Mouse (Mus musculus) forebrain, embryonic 14.5 days (tissue): Measurements from ENCODE around the gene Asic2. TPM values are rescaled to one million over a fixed set of nuclear protein-coding genes. Genes with fewer than 3 reads are reported as not detected.

ENCODE experiments used
- ATAC-seq: fragments of 200-750 bp; cut with Nextera tagmentation; 2 replicates; pipeline ENCODE4 v1.8.0; 2017; ENCODE audit warnings: mild to moderate bottlenecking, moderate library complexity
- DNase-seq: peaks from one replicate; pipeline ENCODE4 v3.0.0-alpha.2; 2015; ENCODE audit warnings: low spot score
- H3K27ac ChIP-seq: fragments of 300-500 bp; sonication (generic); 2 replicates; pipeline ENCODE4 v1.5.1; 2014; ENCODE audit warnings: low read depth, mild to moderate bottlenecking, control low read depth, low read length, moderate library complexity
- H3K27me3 ChIP-seq: fragments of 300-500 bp; sonication (generic); replicated peaks from 2 replicates; pipeline ENCODE4 v1.6.1; 2014; ENCODE audit warnings: low read length, control low read depth, mixed read lengths; ENCODE audit not compliant: control insufficient read depth, insufficient read depth
- H3K36me3 ChIP-seq: fragments of 300-500 bp; sonication (generic); 2 replicates; pipeline ENCODE4 v1.6.1; 2014; ENCODE audit warnings: low read length, control low read depth; ENCODE audit not compliant: control insufficient read depth, insufficient read depth
- H3K4me1 ChIP-seq: fragments of 300-500 bp; sonication (generic); 2 replicates; pipeline ENCODE4 v1.6.1; 2014; ENCODE audit warnings: antibody characterized with exemption, low read length, control low read depth; ENCODE audit not compliant: control insufficient read depth, insufficient read depth
- H3K4me2 ChIP-seq: fragments of 300-500 bp; sonication (generic); 2 replicates; pipeline ENCODE4 v1.6.1; 2014; ENCODE audit warnings: mild to moderate bottlenecking, control low read depth, low read length
- H3K4me3 ChIP-seq: fragments of 300-500 bp; sonication (generic); 2 replicates; pipeline ENCODE4 v1.5.1; 2014; ENCODE audit warnings: low read depth, low read length, control low read depth
- H3K9ac ChIP-seq: fragments of 300-500 bp; sonication (generic); 2 replicates; pipeline ENCODE4 v1.6.1; 2014; ENCODE audit warnings: mild to moderate bottlenecking, low read length, control low read depth, moderate library complexity
- H3K9me3 ChIP-seq: fragments of 300-500 bp; sonication (generic); replicated peaks from 2 replicates; pipeline ENCODE4 v1.6.1; 2016; ENCODE audit warnings: low read length, control low read depth, mixed read lengths; ENCODE audit not compliant: control insufficient read depth
- WGBS: fragments of 180-500 bp; shearing (Covaris S2); extraction: QIAGEN DNeasy Blood & Tissue Kit; methylation state at CpG from one replicate; pipeline ENCODE4 v1.1.7; 2014; 5-methylcytosine and 5-hydroxymethylcytosine counted together
- polyA plus RNA-seq: library from polyadenylated mRNA; unstranded; fragments of >200 nt; fragmentation: Nextera tagmentation; extraction: Ambion mirVana; gene quantifications from 2 replicates; pipeline ENCODE4 v1.2.1, GENCODE M21; 2014

The Asic2 gene
- polyA plus RNA-seq, 1 experiment from 2014 or later: 3.8 TPM

GRCm38 (mm10) chr11:81765288-81765687 is 203.0 kb downstream of the Asic2 start:
- H3K4me1 ChIP-seq: peaks cover 12% of the 10 kb centered on the region
- ATAC-seq (no peak), DNase-seq (no peak)
- no peak overlapping the region for H3K4me2 ChIP-seq
- H3K9me3 ChIP-seq: no peaks in the 10 kb centered on the region
- H3K27me3 ChIP-seq: no peaks in the 10 kb centered on the region
- no peaks in the 10 kb centered on the region for H3K36me3 ChIP-seq
- H3K27ac ChIP-seq: no peak overlapping the region
- no peak overlapping the region for H3K9ac ChIP-seq
- H3K4me3 ChIP-seq: no peak overlapping the region
- WGBS: 75% methylated on average over 5 of the region's 5 CpGs

DNA sequence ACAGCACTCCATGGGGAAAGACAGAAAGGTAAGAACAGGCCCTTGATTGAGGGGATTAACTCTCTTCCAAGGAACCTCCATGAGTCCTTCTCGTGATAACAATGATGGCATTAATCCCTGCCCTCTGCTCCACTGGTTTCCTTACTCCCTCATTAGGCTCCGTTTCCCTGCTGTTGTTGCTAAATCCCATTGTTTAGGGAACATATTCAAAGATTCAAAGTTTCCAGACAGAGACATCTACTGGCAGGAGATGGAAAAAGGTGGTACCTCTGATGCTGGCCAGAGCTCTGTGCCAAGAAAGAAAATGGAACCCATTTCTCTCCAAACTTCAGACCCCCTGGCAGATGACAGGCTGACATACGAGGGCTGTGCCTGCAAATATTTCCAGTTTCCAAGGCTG is 203.5 kb downstream of the Asic2 start:
- Histone ChIP-seq H3K4me2 (no peak overlapping the region), H3K9ac (no peak overlapping the region), H3K9me3 (no peaks in the 10 kb centered on the region), H3K27me3 (no peaks in the 10 kb centered on the region), H3K4me3 (no peak overlapping the region), H3K4me1 (peaks cover 12% of the 10 kb centered on the region), H3K36me3 (no peaks in the 10 kb centered on the region), H3K27ac (no peak overlapping the region)
- WGBS: 12% methylated on average over 3 of the region's 3 CpGs
- ATAC-seq (no peak), DNase-seq (peak; percentile 63)

- no peaks in the 10 kb centered on the region for H3K4me1 ChIP-seq
- no peaks in the 10 kb centered on the region; the same call in 1 of the 2 replicates for H3K9me3 ChIP-seq
- H3K4me3 ChIP-seq: no peak overlapping the region
- H3K36me3 ChIP-seq: no peaks in the 10 kb centered on the region
- no peak for DNase-seq
- H3K27me3 ChIP-seq: no peaks in the 10 kb centered on the region
- no peak overlapping the region for H3K4me2 ChIP-seq
- H3K9ac ChIP-seq: no peak overlapping the region
- WGBS: 90% methylated on average over 4 of the region's 4 CpGs
- H3K27ac ChIP-seq: no peak overlapping the region
- ATAC-seq: no peak
These were observed 211.0 kb downstream of the Asic2 start for GRCm38 (mm10) chr11:81757221-81757620.

DNA sequence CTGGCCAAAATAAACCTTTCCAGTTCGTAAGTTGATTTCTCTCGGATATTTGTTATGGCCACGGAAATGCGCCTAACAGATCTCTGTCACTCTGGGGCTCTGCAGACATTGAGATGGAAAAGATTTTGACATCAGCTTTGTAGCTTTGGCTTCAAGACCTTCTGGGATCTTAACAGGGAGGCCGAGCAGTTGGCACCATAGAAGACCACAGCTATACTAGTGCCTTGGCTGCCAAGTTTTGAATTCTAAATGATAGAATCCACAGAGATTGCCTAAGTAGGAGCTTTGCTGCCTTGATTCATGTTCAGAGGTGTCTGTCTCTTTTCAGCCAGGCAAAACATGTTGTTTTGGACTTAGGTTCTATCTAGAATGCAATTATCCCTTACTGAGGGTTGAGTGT is 217.4 kb downstream of the Asic2 start:
- Histone ChIP-seq H3K4me1 (no peaks in the 10 kb centered on the region), H3K9me3 (no peaks in the 10 kb centered on the region), H3K4me3 (no peak overlapping the region), H3K9ac (no peak overlapping the region), H3K4me2 (no peak overlapping the region), H3K27ac (no peak overlapping the region), H3K27me3 (0 out of 2 replicates have a peak, but pooled peaks cover 3% of the 10 kb centered on the region), H3K36me3 (no peaks in the 10 kb centered on the region)
- 91% methylated on average over 5 of the region's 5 CpGs for WGBS
- DNase-seq: no peak
- no peak for ATAC-seq

DNA sequence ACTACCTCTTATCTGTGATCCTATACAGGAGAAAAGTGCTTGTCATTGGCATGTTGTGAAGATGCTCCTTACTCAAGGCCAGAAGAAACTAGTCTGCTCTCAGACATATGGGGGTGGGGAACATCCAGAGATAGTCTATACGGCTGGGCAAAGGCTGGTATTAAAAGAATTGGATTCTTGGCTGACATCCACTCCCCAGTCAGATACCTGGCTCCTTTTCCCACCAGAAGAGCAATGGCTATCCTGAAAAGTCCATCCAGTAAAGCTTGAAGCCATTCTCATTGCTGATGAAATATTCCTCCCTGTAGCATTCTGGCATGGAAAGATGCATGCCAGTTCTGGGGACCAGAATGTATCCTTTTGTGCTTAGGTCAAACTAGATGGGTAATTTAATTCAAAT is 218.2 kb downstream of the Asic2 start:
- DNase-seq (no peak), ATAC-seq (no peak)
- WGBS: 72% methylated on average over 1 of the region's 1 CpGs
- Histone ChIP-seq H3K27me3 (0 out of 2 replicates have a peak, but pooled peaks cover 3% of the 10 kb centered on the region), H3K27ac (no peak overlapping the region), H3K36me3 (no peaks in the 10 kb centered on the region), H3K4me2 (no peak overlapping the region), H3K9me3 (no peaks in the 10 kb centered on the region), H3K4me1 (no peaks in the 10 kb centered on the region), H3K4me3 (no peak overlapping the region), H3K9ac (no peak overlapping the region)

DNA sequence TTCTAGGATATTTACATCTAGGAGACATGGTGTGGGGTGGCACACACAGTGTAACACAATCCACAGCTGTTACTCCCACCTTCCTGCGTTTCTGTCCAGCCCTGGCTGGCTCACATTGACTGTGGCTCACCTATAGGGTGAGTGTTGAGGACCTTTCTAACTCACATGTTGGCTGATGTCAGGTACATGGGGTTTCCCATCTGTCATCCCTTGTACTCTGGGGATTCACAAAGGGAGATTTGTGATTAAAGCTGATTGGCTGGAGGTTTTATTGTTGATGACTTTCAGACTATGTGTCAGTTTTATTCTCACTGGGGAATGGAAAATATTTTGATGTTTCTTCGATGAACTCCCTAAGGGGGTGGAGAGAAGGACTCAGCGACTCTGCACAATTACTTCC is 229.3 kb downstream of the Asic2 start:
- H3K27ac ChIP-seq: no peak overlapping the region
- no peaks in the 10 kb centered on the region for H3K9me3 ChIP-seq
- no peaks in the 10 kb centered on the region for H3K27me3 ChIP-seq
- no peaks in the 10 kb centered on the region for H3K36me3 ChIP-seq
- DNase-seq: no peak
- ATAC-seq: no peak
- no peak overlapping the region for H3K4me3 ChIP-seq
- H3K9ac ChIP-seq: no peak overlapping the region
- WGBS: 66% methylated on average over 3 of the region's 3 CpGs
- no peaks in the 10 kb centered on the region for H3K4me1 ChIP-seq
- H3K4me2 ChIP-seq: no peak overlapping the region

GRCm38 (mm10) chr11:81737777-81738176 is 230.5 kb downstream of the Asic2 start:
- Histone ChIP-seq H3K27ac (no peak overlapping the region), H3K9ac (no peak overlapping the region), H3K27me3 (no peaks in the 10 kb centered on the region), H3K4me3 (no peak overlapping the region), H3K4me2 (no peak overlapping the region), H3K4me1 (no peaks in the 10 kb centered on the region), H3K9me3 (no peaks in the 10 kb centered on the region), H3K36me3 (no peaks in the 10 kb centered on the region)
- 60% methylated on average over 3 of the region's 3 CpGs for WGBS
- DNase-seq (no peak), ATAC-seq (no peak)

DNA sequence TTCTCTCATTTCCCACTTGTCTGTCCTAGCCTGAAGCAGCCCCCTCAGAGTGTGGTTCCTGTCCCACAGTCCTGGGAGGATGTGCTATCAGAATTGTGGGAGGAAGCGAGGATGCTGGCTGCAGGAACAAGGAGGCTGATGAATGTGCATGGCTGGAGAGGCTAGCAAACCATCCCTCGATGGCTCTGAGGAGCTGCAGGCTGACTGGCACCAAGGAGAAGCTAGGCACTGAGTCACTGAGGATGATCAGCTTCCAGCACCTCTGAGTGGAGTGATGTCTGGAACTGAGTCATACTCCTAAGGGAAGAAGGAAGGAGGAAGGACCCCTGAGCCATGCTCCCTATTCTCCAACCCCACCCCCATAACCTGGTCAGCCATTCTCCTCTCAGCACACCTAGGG is 246.2 kb downstream of the Asic2 start:
- DNase-seq (no peak), ATAC-seq (no peak)
- no peak overlapping the region for H3K9ac ChIP-seq
- WGBS: 79% methylated on average over 2 of the region's 2 CpGs
- no peaks in the 10 kb centered on the region for H3K27me3 ChIP-seq
- H3K4me2 ChIP-seq: no peak overlapping the region
- no peaks in the 10 kb centered on the region for H3K36me3 ChIP-seq
- no peaks in the 10 kb centered on the region for H3K9me3 ChIP-seq
- H3K4me1 ChIP-seq: no peaks in the 10 kb centered on the region
- no peak overlapping the region for H3K27ac ChIP-seq
- no peak overlapping the region for H3K4me3 ChIP-seq

DNA sequence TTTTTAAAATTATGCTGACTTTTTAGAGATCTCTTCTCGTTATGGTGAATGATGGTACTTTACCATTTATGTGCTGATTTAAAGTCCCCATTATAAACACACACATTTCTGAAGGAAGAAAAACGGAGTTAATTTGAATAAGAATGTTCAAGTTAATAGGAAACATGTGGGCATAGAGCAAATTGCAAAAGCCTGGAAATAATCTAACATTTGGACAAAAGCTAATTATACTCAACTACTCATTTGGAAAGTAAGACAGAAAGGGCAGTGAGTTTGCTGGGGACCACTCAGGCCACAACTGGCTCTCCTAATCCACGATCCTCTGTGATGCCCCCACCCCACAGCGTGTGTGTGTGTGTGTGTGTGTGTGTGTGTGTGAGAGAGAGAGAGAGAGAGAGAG is 253.5 kb downstream of the Asic2 start:
- no peak overlapping the region for H3K4me3 ChIP-seq

More for the DNA sequence above, 253.5 kb downstream of the Asic2 start:
- DNase-seq: peak; percentile 27
- WGBS: 7% methylated on average over 4 of the region's 4 CpGs
- Histone ChIP-seq H3K9ac (no peak overlapping the region), H3K27ac (no peak overlapping the region), H3K9me3 (no peaks in the 10 kb centered on the region), H3K4me2 (no peak overlapping the region), H3K4me1 (no peaks in the 10 kb centered on the region), H3K27me3 (no peaks in the 10 kb centered on the region), H3K36me3 (no peaks in the 10 kb centered on the region)
- ATAC-seq: no peak
